Mouse (Mus musculus) urinary bladder, adult 2 months (tissue): Measurements from ENCODE around the gene Gm8232. TPM values are rescaled to one million over a fixed set of nuclear protein-coding genes. Genes with fewer than 3 reads are reported as not detected.
"Not testable (repeated sequence)": the region's sequence is repeated elsewhere in the genome, so short reads cannot be mapped to it uniquely, and the experiment has no call there.

Experiments used
- DNase-seq: peaks from one replicate; pipeline ENCODE4 v3.0.0; 2022; ENCODE audit warnings: low spot score
- polyA plus RNA-seq: library from polyadenylated mRNA; depleted of rRNA; stranded (reverse); fragments of >200 nt; gene quantifications from 2 replicates; pipeline ENCODE4 v1.2.3, GENCODE M21; 2012; rRNA removed

Gm8232 gene
- polyA plus RNA-seq: not detected in 2 replicates

GRCm38 (mm10) chr14:44433335-44433734 lies at the start of gene Gm8232:
Gene Gm8232 (plus strand): TSS chr14:44433635.
- not testable (repeated sequence) for DNase-seq

GRCm38 (mm10) chr14:44384233-44384632 lies 49.2 kb upstream of the Gm8232 start:
- not testable (repeated sequence) for DNase-seq

- not testable (repeated sequence) for DNase-seq
Observed at GRCm38 (mm10) chr14:44410588-44410987, 22.8 kb upstream of the Gm8232 start, which contains the start of gene Gm3371. Gene Gm3371 (minus strand): TSS chr14:44410688.

Other genes starting within 250 kb of the Gm8232 start
- gene Gm8212, start 236.0 kb upstream of the Gm8232 start, polyA plus RNA-seq: not detected in 2 replicates
- not detected in 2 replicates for gene 4930503E14Rik, start 220.4 kb upstream of the Gm8232 start, polyA plus RNA-seq
- not detected in 2 replicates for gene Gm8220, start 148.1 kb upstream of the Gm8232 start, polyA plus RNA-seq
- gene Gm5930, start 95.1 kb upstream of the Gm8232 start, polyA plus RNA-seq: not detected in 2 replicates
- not detected in 2 replicates for gene Gm8229, start 68.3 kb upstream of the Gm8232 start, polyA plus RNA-seq
- not detected in 2 replicates for gene Gm3371, start 22.9 kb upstream of the Gm8232 start, polyA plus RNA-seq
- gene BC061237, start 58.8 kb downstream of the Gm8232 start, polyA plus RNA-seq: not detected in 2 replicates
- gene Gm17093, start 84.6 kb downstream of the Gm8232 start, polyA plus RNA-seq: not detected in 2 replicates
- gene Gm8247, start 149.5 kb downstream of the Gm8232 start, polyA plus RNA-seq: not detected in 2 replicates
- not detected in 2 replicates for gene Gm5624, start 194.3 kb downstream of the Gm8232 start, polyA plus RNA-seq